Mouse (Mus musculus) neural tube, embryonic 12.5 days (tissue): ENCODE measurements around the gene Tmem208. TPM values are rescaled to one million over a fixed set of nuclear protein-coding genes. Genes with fewer than 3 reads are reported as not detected.

ENCODE experiments used
- ATAC-seq: fragments of 200-750 bp; cut with Nextera tagmentation; 2 replicates; pipeline ENCODE4 v1.8.0; 2017; ENCODE audit warnings: low read depth, mild to moderate bottlenecking, moderate TSS enrichment, moderate library complexity; ENCODE audit not compliant: low FRiP score
- H3K27ac ChIP-seq: fragments of 300-500 bp; sonication (generic); 2 replicates; pipeline ENCODE4 v1.5.1; 2016
- H3K27me3 ChIP-seq: fragments of 300-500 bp; sonication (generic); replicated peaks from 2 replicates; pipeline ENCODE4 v1.6.1; 2016; ENCODE audit warnings: mild to moderate bottlenecking
- H3K36me3 ChIP-seq: fragments of 300-500 bp; sonication (generic); 2 replicates; pipeline ENCODE4 v1.6.1; 2016; ENCODE audit warnings: mild to moderate bottlenecking
- H3K4me1 ChIP-seq: fragments of 300-500 bp; sonication (generic); 2 replicates; pipeline ENCODE4 v1.6.1; 2016
- H3K4me2 ChIP-seq: fragments of 300-500 bp; sonication (generic); replicated peaks from 2 replicates; pipeline ENCODE4 v1.6.1; 2016; ENCODE audit warnings: mild to moderate bottlenecking
- H3K4me3 ChIP-seq: fragments of 300-500 bp; sonication (generic); 2 replicates; pipeline ENCODE4 v1.5.1; 2016
- H3K9ac ChIP-seq: fragments of 300-500 bp; sonication (generic); 2 replicates; pipeline ENCODE4 v1.6.1; 2016; ENCODE audit warnings: mild to moderate bottlenecking
- H3K9me3 ChIP-seq: fragments of 300-500 bp; sonication (generic); 2 replicates; pipeline ENCODE4 v1.6.1; 2016; ENCODE audit warnings: mild to moderate bottlenecking
- WGBS: fragments of 180-500 bp; shearing (Covaris S2); methylation state at CpG from one replicate; pipeline ENCODE4 v1.1.7; 2016; 5-methylcytosine and 5-hydroxymethylcytosine counted together
- polyA plus RNA-seq: library from polyadenylated mRNA; unstranded; fragments of >200 nt; fragmentation: Nextera tagmentation; extraction: Ambion mirVana; gene quantifications from 2 replicates; pipeline ENCODE4 v1.2.1, GENCODE M21; 2016

Tmem208 gene
- 112 and 113 TPM in 2 replicates for polyA plus RNA-seq

GRCm38 (mm10) chr8:105326141-105326672 is at the start of gene Tmem208, which contains the start of gene Lrrc29:
Tmem208 (plus strand) TSS chr8:105326354.
Lrrc29 (minus strand) TSS chr8:105326278.
- 0 out of 2 replicates have a peak within 1 kb of the TSS, but pooled peaks have one; percentile 43 for H3K27ac ChIP-seq
- peaks cover 46% of the 10 kb centered on the region for H3K36me3 ChIP-seq
- H3K9me3 ChIP-seq: no peaks in the 10 kb centered on the region
- peak; percentile 92 for ATAC-seq
- under 1% methylated on average over 36 of the region's 36 CpGs for WGBS
- peaks cover 21% of the 10 kb centered on the region for H3K4me1 ChIP-seq
- H3K27me3 ChIP-seq: no peaks in the 10 kb centered on the region
- H3K4me2 ChIP-seq: peak within 1 kb of the TSS; percentile 82
- H3K9ac ChIP-seq: peak within 1 kb of the TSS; percentile 80
- H3K4me3 ChIP-seq: peak within 1 kb of the TSS; percentile 70

GRCm38 (mm10) chr8:105278911-105279334 is 47.2 kb upstream of the Tmem208 start:
- 2% methylated on average over 28 of the region's 28 CpGs for WGBS
- peaks cover 78% of the 10 kb centered on the region for H3K27me3 ChIP-seq
- ATAC-seq: 0 out of 2 replicates have a peak, but pooled peaks have one; percentile 15
- H3K9ac ChIP-seq: no peak overlapping the region
- peaks cover 33% of the 10 kb centered on the region for H3K36me3 ChIP-seq
- H3K4me3 ChIP-seq: peak overlapping the region; percentile 5; the same call in 1 of the 2 replicates
- peak overlapping the region; percentile 36 for H3K4me2 ChIP-seq
- peaks cover 18% of the 10 kb centered on the region for H3K4me1 ChIP-seq
- H3K27ac ChIP-seq: no peak overlapping the region
- no peaks in the 10 kb centered on the region for H3K9me3 ChIP-seq

- no peak for ATAC-seq
- no peak overlapping the region for H3K4me3 ChIP-seq
- H3K27me3 ChIP-seq: peaks cover 66% of the 10 kb centered on the region
- peaks cover 45% of the 10 kb centered on the region for H3K36me3 ChIP-seq
- no peak overlapping the region for H3K9ac ChIP-seq
- no peaks in the 10 kb centered on the region for H3K9me3 ChIP-seq
- WGBS: 68% methylated on average over 3 of the region's 3 CpGs
- no peak overlapping the region for H3K4me2 ChIP-seq
- H3K27ac ChIP-seq: no peak overlapping the region
- H3K4me1 ChIP-seq: peaks cover 19% of the 10 kb centered on the region
These were observed 45.6 kb upstream of the Tmem208 start for GRCm38 (mm10) chr8:105280567-105280966.

DNA sequence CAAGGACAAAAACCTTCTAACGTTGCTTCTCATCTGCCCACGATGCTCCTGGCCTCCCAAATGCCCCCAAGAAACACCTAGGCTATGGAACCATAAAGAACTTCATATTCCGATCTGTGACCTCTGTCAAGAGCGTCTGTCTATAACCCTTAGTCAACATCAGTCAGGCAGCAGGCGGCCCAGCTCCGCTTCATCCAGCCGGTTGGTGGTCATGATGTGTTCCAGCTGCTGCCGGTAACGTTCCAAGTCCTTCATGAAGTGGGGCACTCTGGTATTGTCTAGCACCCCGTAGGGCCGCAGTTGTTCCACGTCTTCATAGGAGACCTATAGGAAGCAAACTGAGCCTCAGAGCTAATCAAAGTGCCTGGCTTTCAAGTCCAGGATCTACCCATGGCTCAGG is 44.3 kb upstream of the Tmem208 start:
- 88% methylated on average over 12 of the region's 12 CpGs for whole genome bisulfite sequencing
- Histone ChIP-seq H3K27ac (no peak overlapping the region), H3K27me3 (peaks cover 53% of the 10 kb centered on the region), H3K4me3 (no peak overlapping the region), H3K36me3 (peaks cover 48% of the 10 kb centered on the region), H3K4me1 (peaks cover 14% of the 10 kb centered on the region), H3K4me2 (no peak overlapping the region), H3K9me3 (no peaks in the 10 kb centered on the region), H3K9ac (no peak overlapping the region)
- ATAC-seq: no peak

GRCm38 (mm10) chr8:105282239-105282638 is 43.9 kb upstream of the Tmem208 start:
- Histone ChIP-seq H3K4me2 (no peak overlapping the region), H3K27ac (no peak overlapping the region), H3K27me3 (peaks cover 49% of the 10 kb centered on the region), H3K9ac (no peak overlapping the region), H3K4me1 (peaks cover 16% of the 10 kb centered on the region), H3K9me3 (no peaks in the 10 kb centered on the region), H3K36me3 (peaks cover 48% of the 10 kb centered on the region), H3K4me3 (no peak overlapping the region)
- WGBS: 86% methylated on average over 4 of the region's 4 CpGs
- ATAC-seq: no peak

DNA sequence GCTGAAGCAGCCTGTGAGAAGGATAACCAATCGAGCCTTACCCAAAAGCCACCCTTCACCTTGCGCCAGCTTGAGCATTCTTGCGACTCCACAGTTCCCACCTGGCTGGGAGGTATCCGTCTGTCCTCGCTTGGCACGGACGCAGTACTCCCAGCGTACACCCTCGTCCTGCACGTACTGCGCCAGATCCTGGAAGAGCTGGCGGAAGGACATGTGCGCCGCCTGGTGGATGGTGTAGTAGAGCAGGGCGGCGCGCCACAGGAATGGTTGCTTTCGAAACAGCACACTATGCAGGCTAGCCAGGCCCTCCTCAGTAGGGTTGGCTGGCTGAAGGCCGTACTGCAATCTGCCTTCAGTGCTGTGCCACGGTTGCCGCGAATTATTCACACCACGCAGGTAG is 43.1 kb upstream of the Tmem208 start:
- Histone ChIP-seq H3K36me3 (peaks cover 48% of the 10 kb centered on the region), H3K4me1 (peaks cover 17% of the 10 kb centered on the region), H3K4me2 (no peak overlapping the region), H3K27me3 (peaks cover 41% of the 10 kb centered on the region), H3K4me3 (no peak overlapping the region), H3K9me3 (no peaks in the 10 kb centered on the region), H3K9ac (no peak overlapping the region), H3K27ac (no peak overlapping the region)
- 21% methylated on average over 23 of the region's 23 CpGs for WGBS
- ATAC-seq: peak; percentile 37; the same call in 1 of the 2 replicates

DNA sequence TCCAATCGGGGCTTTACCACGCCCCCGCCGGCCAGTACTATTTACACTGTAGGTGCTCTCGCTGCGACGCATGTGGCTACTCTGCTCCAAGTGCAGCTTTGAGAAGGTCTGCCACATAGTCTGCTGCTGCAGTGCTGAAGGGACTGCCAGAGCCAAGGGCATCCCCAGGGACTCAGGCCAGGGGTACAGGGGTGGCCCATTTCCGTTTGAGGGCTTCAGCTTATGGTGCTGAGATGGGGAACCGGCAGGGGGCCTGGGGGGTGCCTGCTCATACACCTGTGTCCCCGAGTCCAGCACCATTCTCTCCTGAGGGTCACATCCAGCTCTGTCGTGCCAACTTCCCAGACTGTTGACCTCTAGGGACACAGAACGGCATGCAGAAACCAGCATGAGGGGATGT is 40.6 kb upstream of the Tmem208 start:
- Histone ChIP-seq H3K27ac (no peak overlapping the region), H3K9ac (no peak overlapping the region), H3K4me3 (no peak overlapping the region), H3K4me2 (peak overlapping the region; percentile 80; the same call in 1 of the 2 replicates), H3K4me1 (peaks cover 32% of the 10 kb centered on the region), H3K27me3 (peaks cover 23% of the 10 kb centered on the region), H3K36me3 (peaks cover 41% of the 10 kb centered on the region), H3K9me3 (no peaks in the 10 kb centered on the region)
- no peak for ATAC-seq
- 43% methylated on average over 12 of the region's 12 CpGs for WGBS

DNA sequence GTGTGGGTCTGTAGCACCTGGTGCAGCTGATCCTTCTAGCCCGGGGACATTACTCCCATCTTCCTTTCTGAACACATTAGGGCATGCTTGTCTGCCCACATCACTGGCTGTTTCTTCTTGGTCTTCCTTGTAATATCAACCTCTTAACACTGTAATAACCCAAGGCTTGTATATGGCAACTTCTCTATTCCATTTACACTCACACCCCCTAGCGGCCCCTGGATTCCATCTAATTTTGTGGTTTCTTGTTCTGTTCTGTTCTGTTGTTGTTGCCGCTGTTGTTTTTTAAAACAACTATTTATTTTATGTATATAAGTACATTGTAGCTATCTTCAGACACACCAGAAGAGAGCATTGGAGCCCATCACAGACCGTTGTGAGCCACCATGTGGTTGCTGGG is 39.2 kb upstream of the Tmem208 start:
- peak overlapping the region; percentile 80 for H3K4me2 ChIP-seq
- ATAC-seq: no peak
- 89% methylated on average over 4 of the region's 4 CpGs for WGBS
- peaks cover 19% of the 10 kb centered on the region for H3K27me3 ChIP-seq
- no peak overlapping the region for H3K27ac ChIP-seq
- peaks cover 36% of the 10 kb centered on the region for H3K4me1 ChIP-seq
- H3K4me3 ChIP-seq: no peak overlapping the region
- no peaks in the 10 kb centered on the region for H3K9me3 ChIP-seq
- no peak overlapping the region for H3K9ac ChIP-seq
- H3K36me3 ChIP-seq: peaks cover 32% of the 10 kb centered on the region

DNA sequence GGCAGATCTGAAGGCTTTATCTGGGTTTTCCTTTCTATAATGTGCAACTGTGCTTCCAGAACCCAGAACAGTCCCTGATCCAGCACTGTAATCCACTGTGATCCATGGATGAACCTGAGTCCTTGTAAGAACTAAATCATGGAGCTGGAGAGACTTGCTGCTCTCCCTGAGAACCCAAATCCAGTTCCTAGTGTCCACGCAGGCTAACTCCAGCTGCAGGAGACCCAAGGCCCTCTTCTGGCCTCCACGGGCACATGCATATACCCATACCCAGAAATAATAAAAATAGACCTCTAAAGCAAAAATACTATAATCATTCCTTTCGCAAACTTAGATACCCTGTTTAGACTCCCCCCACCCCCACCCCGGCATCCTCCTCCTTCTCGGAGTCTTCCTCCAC is 37.9 kb upstream of the Tmem208 start:
- Histone ChIP-seq H3K4me1 (peaks cover 36% of the 10 kb centered on the region), H3K36me3 (peaks cover 20% of the 10 kb centered on the region), H3K9ac (peak overlapping the region; percentile 41; the same call in 1 of the 2 replicates), H3K27me3 (peaks cover 15% of the 10 kb centered on the region), H3K4me3 (peak overlapping the region; percentile 42), H3K9me3 (no peaks in the 10 kb centered on the region), H3K4me2 (peak overlapping the region; percentile 80), H3K27ac (no peak overlapping the region)
- WGBS: 88% methylated on average over 5 of the region's 5 CpGs
- ATAC-seq: no peak

GRCm38 (mm10) chr8:105288958-105289732 is 37.0 kb upstream of the Tmem208 start:
- Histone ChIP-seq H3K9me3 (no peaks in the 10 kb centered on the region), H3K4me2 (peak overlapping the region; percentile 80), H3K27me3 (peaks cover 15% of the 10 kb centered on the region), H3K4me1 (peaks cover 36% of the 10 kb centered on the region), H3K36me3 (peaks cover 15% of the 10 kb centered on the region; the same call in 1 of the 2 replicates), H3K27ac (peak overlapping the region; percentile 43), H3K4me3 (peak overlapping the region; percentile 42), H3K9ac (peak overlapping the region; percentile 41)
- under 1% methylated on average over 53 of the region's 53 CpGs for WGBS
- ATAC-seq: peak; percentile 94

DNA sequence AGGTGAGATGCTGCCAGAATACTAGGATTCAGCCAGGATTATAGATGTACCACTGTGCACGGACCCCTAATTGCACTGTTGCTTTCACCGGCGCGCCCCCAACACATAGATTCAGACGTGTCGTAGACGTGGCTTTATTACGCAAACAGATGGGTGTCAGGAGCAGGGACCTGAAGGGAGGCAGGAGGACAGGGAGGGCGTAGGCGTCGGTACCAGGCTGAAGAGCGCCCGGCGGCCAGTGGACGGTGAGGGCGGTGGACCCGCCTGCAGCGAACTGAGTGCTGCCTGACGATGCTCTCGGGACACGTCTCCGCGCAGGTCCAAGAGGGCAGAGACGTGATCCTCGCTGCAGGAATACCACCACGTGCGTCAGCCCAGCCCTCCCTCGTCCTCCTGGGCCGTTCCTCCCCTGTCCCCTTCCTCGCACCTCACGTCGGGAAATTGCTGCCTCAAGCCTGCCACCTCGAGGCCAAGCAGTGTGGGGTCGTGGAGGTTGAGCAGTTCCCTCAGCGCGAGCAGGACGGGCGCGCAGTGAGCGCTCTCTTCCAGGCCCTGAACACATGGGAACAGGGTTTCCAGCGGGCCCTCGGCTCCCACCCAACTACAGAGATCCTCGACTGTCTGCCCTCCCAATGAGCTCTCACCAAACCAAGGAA is 36.2 kb upstream of the Tmem208 start, which contains the start of gene 4931428F04Rik:
4931428F04Rik (minus strand) TSS at position 60 of the 656 bp plus-strand sequence.
- 2% methylated on average over 43 of the region's 43 CpGs for WGBS
- peaks cover 9% of the 10 kb centered on the region; the same call in 1 of the 2 replicates for H3K36me3 ChIP-seq
- H3K4me1 ChIP-seq: peaks cover 36% of the 10 kb centered on the region

More for the DNA sequence above, 36.2 kb upstream of the Tmem208 start, which contains the start of gene 4931428F04Rik:
- peak within 1 kb of the TSS; percentile 43 for H3K27ac ChIP-seq
- peak within 1 kb of the TSS; percentile 42 for H3K4me3 ChIP-seq
- peak; percentile 33 for ATAC-seq
- peaks cover 15% of the 10 kb centered on the region for H3K27me3 ChIP-seq
- no peaks in the 10 kb centered on the region for H3K9me3 ChIP-seq
- H3K4me2 ChIP-seq: peak within 1 kb of the TSS; percentile 80
- H3K9ac ChIP-seq: peak within 1 kb of the TSS; percentile 41
